Mouse (Mus musculus) mouse trophoblast stem cell (cell line): ENCODE data around the gene Srrm4.
"Not testable (repeated sequence)": the region's sequence is repeated elsewhere in the genome, so short reads cannot be mapped to it uniquely, and the experiment has no call there.

Experiments
- in situ Hi-C, 2 experiments: fragments of 300-500 bp; cut with MseI, MboI; formaldehyde crosslinking; loops; 2 replicates in 1 of 2; 3 replicates in 1 of 2; pipeline ENCODE4 v1.15.1; 2025

Srrm4 gene

DNA sequence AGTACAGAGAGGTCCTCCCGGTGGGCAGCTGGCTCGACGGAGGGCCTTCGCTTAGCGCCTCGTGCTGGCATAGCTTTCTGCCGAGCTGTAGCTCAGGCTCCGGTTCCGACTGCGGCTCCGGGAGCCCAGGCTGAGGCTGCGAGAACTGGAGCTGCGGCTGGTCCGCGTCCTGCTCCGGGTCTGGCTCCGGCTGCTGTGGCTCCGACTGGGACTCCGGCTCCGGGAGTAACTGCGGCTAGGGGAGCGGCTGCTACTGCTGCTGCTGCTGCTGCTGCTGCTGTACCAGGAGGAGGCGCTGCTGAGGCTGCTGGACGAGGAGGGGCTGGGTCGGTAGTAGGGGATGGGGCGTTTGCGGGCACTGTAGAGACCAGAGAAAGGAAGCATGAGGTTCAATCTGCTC, 147.1 kb downstream of the Srrm4 start:
- in situ Hi-C loops, result no loop called here

DNA sequence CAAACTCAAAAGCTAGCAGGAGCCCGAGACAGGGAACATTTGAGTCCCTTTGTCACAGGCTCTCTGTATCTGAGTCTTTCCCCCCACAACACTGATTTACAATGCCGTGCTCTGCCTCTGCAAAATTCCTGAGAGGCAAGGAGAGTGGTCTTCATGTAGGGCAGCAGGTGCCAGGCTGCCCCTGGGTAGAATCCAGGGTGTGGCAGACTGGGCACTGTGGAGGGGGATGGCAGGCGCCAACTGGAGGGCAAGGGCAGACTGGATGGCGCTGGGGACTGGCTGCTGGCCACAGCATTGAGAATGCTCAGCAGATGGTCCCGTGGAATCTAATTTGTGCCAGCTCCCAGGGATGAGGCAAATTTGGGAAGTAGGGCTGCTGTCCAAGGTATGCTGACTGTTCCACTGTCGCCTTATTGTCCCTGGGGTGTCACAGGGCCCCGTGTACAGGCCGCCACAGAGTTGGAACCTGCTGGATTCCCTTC, 148.1 kb downstream of the Srrm4 start:
- in situ Hi-C loops, result no loop called here

DNA sequence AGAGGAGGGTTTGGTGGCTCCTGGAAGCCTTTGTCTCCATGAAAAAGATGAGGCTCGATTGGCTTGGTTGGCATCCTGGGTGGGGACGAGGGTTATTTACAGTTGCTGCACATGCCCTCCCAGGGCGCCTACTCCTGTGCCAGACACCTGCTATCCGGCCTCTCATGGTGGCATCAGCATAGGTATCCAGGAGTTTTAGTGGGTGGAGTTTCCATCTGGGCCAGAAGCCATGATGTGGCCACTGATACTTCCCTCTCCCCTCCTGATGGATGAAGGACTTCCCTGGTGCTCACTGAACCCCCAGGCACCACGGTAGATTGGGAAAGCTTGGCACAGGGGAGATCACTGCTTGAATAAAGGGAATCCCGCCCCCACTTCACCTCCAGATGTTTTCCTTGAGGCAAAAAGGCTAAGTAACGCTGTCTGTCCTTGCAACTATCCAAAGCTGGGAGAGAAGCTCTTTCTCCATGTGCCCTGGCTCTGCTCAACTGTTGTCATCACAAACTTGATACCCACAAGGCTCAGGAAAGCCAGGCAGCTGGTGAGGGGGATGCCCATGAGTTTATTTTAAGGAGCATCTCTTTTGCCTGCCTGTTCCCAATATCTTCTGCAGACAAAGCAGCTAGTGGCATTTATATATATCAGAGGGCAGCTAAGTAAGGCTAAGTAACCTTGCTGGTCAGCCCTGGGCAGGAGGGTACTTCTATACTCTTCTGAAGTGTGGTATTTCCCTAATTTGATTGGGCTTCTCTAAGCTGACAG, 148.7 kb downstream of the Srrm4 start:
- in situ Hi-C loops, result no loop called here

DNA sequence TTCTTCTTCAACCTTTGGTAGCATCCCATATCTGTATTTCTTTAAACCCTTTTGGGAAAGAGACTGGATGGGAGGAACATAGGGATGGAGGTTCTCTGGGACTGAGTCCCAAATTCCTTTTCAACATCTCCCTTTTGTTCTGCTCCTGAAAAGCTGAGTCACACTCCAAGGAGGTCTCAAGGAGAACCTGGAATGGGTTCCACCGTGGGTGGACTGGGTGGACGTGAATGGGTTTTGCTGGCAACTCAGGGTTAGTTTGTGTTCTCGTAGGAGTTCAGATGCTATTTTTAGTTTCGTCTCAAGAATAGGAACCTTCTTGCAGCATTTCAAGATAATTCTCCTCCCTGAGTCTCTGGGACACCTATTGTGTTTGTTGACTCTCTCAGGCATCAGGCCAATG, 151.4 kb downstream of the Srrm4 start:
- in situ Hi-C loops, result no loop called here

DNA sequence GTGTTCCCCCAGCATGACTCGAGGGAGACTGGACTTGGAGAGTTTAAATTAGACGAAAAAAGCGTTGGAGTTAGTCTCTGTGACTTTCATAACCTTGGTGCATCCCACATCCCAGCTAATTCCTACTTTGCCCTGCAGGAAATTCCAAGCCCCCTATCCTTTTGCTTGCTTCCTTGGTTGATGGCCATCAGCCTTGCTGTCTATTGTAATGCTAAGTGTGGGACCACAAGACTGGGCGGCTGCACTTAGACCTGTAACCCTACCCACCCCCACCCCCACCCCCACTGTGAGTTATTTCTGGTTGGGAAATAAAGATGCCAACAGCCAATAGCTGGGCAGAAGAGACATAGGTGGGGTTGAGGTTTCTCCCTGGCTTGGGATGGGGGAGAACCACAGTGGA, 153.3 kb downstream of the Srrm4 start:
- in situ Hi-C loops, result no loop called here

DNA sequence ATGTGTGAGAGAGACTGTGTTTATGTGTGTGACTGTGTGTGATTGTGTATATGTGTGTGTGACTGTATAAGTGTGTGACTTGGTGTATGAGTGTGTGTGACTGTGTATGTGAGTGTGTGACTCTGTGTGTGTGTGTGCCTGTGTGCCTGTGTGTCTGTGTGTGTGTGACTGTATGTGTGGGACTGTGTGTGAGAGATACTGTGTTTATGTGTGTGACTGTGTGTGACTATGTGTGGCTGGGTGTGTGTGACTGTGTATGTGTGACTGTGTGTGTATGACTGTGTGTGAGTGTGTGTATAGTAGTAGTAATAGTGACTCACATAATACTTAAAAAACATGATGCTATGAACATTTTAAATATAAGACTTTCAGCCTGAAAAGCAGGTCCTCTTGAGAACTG, 155.5 kb downstream of the Srrm4 start:
- in situ Hi-C loops, result no loop called here

DNA sequence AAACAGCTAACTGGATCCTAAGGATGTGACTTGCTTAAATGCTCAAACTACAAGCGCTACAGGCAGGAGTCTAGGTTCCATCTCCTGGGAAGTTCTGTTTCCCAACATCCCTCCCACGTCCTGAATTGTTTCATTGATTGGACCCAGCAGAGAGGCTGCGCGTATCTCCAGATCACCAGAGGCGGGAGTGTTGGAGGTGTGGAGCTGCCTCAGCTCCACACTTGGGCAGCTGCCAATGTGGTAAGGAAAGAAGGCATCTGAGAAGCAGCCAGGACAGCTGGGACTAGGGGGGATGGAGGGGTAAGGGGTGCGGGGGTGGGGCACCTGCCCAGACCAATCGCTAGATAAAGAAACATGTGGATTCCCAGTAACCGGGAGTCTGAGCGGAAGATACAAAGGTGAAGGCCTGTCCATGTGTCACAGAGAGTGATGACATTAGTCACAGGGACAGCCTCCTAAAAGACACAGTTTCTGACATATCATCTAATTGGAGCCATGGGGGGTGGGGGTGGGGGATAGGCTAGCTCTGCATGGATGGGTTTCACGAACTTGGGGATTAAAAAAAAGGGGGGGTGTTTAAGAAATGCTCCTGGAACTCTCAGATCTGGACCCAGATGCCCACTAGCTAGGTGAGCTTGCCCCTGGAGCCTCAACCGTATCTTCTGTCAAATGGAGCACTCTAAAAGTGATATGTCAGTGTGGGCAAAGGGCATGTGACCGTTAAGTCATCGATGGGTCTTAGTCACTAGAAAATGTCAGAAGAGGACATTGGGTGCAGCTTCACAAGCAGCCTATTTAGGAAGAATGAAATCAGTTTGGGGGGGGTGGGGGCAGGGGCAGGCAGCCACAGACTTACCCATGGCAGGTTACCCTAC, 156.4 kb downstream of the Srrm4 start:
- in situ Hi-C loops, result no loop called here

DNA sequence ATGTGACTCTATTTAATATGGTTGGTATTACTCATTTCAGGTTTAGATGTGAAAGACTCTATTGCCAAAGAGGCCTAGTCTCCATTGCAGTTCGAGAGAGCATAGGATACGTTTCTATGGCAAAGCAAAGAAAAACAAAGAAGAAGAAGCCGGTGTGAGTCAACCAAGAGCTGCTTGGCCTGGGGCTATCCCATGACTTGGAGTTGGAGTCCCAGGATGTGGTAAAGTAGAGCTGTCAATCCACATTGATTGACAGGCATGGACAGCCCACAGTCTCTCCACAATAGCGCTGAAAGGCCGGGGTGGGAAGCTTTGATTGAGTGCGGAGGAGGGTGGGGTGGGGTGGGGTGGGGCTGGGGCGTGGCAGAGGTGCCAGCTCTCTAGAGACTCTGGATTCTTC, 158.7 kb downstream of the Srrm4 start:
- in situ Hi-C loops, result no loop called here

DNA sequence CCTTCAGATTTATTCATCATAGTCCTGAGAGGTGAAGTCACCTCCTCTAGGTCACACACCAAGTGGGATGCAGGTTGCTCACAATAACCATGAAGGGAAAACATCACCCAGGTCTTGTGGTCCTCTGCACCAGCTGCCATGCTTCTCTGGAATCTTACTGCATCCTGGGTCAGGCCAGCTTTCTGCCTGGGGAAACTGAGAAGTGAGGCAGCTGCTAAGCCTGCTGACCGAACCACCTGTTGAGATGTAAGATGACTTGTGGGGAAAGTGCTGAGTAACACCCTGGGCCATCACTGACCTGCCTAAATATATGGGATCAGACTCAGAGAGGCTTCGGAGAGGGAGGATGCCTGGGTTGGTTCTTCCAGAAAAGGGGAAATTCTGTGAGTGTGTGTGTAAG, 164.9 kb downstream of the Srrm4 start:
- in situ Hi-C loops, result no loop called here

DNA sequence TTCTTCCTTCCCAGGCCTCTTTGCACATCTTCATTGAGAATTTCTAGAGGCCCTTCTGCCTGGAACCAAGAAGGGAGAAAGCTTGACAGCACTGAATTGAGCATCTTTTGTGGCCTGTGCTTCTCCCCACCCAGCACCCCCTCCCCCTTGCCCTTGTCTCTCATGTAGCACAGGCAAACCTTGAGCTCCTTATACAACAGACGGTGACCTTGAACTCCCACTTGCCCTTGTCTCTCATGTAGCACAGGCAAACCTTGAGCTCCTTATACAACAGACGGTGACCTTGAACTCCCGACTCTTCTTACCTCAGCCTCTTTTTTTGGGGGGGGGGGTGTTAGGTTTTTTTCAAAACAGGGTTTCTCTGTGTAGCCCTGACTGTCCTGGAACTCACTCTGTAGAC, 165.9 kb downstream of the Srrm4 start:
- in situ Hi-C loops, result not testable (repeated sequence)

DNA sequence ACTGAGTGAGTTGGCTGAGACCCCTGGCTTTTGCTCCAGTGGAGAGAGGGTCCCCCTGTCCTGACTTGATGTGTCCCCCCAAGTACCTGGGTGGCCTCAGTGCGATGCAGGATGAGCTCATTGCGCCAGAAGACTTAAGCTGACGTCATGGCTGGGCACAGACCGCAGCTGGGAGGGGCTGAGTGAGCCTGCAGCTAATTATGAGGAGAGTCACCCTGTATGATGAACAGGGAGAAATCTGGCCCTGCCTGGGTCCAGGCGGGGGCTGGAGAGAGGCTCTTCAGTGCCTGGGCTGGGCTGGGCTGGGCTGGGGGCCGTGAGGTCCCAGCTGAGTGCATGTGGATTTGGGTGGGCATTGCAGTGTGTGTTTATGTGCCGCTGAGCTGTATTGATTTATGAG, 166.3 kb downstream of the Srrm4 start:
- in situ Hi-C loops, result no loop called here

DNA sequence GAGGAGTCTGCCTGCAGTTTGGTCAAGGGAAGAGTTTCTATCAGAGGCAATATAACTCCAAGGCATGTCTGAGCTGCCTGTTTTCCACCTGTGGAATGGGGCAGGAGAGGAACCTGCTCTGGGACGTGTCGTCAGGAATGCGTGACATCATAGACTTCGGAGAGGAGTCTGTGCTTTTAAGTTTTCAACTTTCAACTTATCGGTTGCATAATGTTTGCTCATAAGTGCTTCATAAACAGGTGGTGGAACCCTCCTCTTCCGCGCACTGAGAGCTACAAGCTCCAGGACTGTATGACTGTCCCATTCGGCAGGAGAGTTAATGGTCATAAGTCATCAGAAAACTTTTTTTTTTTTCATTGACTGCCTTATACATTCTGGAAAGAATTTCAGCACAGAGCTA, 167.9 kb downstream of the Srrm4 start:
- in situ Hi-C loops, result no loop called here

DNA sequence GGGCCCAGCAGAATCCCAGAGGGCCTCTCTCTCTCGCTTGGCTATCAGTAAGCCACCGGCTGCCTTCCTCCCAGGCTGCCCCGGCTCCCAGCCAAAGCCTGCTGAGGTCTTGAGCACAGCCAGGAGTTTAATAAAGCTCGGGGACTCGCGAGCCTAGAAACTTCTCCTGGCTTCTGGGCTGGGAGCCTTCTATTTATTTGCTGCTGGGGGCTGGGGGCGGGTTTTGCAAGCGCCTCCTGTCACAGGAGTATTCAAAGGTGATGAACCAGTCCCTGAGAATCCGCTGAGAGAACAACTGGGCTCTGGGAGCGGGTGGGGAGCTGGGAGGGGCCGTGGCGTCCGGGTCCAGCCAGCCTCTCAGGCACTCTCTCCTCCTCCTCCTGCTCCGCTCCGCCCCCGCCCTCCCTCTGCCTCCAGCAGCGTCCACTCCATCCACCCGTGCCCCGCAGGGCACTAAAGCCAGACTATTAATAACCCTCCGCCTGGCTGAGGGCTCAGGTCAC, 168.9 kb downstream of the Srrm4 start, which contains the start of gene Hspb8:
Gene Hspb8 (minus strand): TSS at position 166 of the 503 bp plus-strand sequence.
- in situ Hi-C loops, result no loop called here

DNA sequence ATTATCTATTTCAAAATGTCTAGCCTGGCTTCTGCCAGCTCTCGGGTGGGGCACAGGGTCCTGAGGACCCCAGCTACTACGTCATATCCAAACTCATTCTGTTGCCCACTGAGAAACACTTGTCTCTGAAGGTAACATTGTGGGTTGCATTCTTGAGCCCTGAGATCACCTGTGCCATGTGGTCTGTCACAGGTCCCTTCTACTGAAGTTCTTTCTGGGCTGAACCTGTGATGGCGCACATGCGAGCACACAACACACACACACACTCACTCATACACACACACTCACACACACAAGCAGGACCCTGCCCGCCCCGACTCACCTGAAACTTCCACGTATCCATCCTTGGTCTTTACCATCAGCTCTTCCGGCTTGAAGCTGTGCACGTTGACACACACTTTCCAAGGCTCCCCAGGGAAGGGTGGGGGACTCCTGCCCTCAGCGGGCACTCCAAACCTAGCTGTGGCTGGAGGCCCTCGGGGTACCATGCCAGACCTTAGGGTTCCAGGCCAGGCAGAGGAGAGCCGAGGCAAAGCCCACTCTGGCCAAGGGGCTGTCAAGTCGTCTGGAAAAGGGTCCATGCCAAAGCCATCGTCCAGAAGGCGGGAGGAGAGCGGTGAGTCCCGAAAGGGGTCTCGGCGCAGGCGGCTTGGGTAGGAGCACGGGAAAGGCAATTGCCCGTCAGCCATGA, 169.7 kb downstream of the Srrm4 start:
- in situ Hi-C loops, result no loop called here

DNA sequence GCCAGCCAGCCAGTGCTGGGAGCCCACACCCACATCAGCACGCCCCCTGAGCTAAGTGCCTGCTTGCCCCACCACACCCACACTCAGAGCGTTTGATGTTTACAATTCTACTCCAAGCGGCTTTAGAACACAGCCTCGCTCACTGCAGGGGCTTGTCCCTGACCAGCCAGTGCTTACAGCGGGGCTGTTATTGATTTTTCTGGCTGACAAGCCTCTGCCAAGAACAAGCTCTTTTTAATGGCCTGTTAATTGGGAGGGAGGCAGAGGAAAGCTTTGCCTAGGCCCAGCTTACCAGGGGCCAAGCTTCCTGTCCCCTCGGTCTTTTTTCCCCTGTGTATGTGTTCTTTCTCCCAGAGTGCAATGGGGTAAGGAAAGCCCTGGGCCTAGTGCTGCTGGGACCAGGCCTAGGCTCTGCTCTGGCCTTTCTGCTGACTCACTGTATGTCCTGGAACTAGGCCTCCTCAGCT, 170.8 kb downstream of the Srrm4 start:
- in situ Hi-C loops, result no loop called here

DNA sequence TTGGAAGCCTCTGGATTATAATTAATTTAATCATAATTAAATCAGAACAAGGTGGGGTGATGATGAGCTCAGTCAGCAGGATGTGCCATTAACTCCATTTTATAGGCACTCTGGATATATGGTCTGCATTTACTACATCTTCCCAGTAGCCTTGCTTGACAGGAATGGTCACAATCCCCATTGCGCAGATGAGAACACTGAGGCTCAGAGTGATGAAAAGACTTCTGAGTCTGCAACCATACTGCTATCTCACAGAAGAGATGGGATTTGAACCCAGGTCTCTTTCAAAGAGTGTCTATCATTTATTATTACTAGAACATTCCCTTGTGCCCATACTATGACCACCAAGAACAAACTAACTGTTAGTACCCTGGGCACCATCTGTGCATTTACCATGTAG, 171.4 kb downstream of the Srrm4 start:
- in situ Hi-C loops, result no loop called here

DNA sequence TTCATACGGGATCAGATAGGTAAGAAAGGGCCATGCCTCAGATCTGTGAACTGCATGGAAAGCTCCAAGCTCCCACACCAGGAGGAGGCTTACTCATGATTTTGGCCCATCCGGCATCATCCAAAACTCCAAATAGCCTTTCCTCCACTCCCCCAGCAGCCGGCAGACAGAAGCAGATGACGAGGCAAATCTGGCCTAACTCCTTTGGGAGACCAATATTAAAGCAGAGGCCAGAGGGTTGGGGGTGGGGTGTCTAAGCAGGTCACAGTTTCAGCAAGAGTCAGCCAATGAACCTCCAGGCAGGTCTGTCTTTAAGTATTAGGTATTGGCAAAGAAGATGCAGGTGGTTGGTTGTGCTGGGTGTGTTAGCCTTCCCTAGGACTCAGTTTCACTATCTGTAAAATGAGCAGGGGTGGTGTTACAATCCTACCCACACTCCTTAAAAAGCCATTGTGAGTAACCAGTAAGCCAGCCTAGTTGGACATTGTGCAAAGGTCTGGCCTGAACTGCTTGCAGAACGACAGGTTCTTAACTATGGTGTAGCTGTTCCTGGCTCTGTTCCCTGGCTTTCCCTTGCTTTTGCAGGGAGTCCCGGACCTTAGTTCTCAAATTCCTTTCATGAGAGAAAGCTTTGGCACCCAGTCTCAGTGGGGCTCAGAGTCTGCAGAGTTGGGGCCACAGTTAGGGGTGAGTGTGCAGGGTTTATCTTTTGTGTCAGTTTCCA, 172.1 kb downstream of the Srrm4 start:
- in situ Hi-C loops, result no loop called here

DNA sequence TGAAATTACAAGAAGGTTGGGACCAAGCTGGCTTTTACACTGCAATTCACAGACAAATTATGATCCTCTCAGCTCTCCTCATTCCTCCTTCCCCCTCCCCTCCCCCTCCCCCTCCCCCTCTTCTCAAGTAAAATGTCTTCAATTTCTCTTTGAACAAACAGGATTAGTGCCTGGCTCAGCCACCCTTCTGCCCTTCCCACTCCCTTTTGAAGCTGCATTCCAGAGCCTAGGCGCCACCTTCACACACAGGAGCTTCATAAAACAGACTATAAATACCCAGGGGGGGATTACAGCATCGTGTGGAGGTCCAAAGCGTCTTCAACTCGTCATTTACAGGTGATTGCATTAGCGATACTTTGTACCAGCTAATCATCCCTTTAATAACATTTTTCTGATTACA, 175.4 kb downstream of the Srrm4 start:
- in situ Hi-C loops, result no loop called here

DNA sequence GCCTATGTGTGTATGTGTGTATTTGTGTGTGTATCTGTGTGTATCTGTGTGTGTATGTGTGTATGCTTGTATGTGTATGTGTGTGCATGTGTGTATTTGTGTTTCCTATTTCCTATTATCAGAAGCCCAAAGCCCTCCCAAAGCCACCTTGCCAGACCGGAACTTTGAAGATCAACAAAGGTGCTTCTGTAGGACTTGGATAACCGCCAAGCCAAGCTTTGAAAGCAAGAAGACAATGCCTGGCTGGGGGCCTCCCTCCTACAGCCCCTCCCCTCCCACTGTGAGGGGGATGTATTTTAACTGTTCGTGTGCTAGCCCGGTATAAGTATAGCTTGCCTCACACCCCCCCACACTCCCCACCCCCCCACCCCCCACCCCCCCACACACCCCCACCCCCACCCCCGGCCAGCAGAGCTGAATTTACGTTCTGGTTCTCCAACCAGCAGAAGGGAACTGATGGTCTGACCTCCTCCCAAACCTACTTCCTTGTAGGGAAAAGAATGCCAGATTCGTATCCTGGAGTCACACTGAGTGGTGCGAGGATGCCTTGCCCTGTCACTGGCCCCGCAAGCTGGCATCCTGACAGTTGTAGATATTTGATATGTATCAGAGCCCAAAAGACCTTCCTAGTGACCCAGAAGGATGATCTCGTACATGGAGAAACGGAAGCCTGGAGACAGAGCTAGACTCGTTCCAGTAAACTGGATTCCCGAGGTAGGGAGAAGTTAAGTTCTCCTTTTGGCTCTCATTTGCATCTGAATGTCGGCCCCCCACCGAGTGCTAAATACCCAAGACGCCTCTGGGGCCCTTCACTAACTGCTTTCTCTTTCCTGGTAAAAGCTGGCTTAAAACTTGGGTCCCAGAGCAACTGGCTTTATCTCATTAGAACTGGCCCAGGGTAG, 181.7 kb downstream of the Srrm4 start:
- in situ Hi-C loops, result no loop called here

DNA sequence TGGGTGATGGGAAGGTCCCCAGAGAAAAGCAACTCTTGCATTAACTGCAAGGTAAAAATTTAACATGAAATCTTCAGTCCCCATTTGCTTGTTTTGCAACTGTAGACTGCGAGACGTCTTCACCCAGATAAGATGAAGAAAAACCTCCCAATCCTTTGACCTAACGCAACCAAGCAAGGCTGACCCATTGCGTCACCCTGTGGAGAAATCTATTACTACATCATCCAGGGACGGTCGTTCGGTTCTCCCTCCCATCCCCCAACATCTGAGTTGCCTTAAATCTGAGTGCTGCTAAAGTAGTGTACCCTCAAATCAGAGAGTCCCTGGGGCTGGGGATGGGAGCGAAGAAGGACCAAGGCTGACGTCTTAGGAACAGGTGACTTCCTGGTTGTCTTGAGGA, 182.7 kb downstream of the Srrm4 start:
- in situ Hi-C loops, result no loop called here
